9 mouse cellular contexts compared by ENCODE assay signal in the genomic region with DNA sequence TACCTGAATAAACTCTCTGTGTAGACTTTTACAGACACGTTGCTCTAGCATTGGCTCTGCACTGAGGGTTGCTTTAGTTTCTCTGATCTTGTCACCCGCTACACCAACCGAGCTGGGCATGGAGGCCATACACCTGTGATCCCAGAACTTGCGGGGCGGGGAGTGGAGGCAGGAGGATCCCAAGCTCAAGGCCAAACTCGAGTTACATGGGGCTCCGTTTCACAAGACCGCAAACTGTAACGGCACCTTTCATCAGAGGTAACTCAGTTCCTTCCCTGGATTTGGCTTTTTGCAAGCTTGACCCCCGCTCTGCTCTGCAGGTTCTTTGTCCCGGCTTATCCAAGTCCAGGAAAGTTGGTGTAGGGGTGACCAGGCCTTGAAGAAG. TPM values are rescaled to one million over a fixed set of nuclear protein-coding genes. Genes with fewer than 3 reads are reported as not detected.
DNase-seq lines count a peak whose midpoint lies in the region; ATAC-seq and TF ChIP-seq lines count a peak whose summit lies in the region.
"Had no signal": no experiment of that assay in that cellular context is flagged by ENCODE, and none has a peak within 500 bp of the region (broad histone marks: within the 10 kb centered on the region; RNA-seq: fewer than 3 reads in every experiment).

No protein-coding gene starts in this region.

- no peaks in the 10 kb centered on the region for H3K27me3 ChIP-seq in heart, embryonic 14.5 days (ENCODE audit: control insufficient read depth, insufficient read depth, low read length)
- H3K27me3 ChIP-seq in hindbrain, embryonic 12.5 days = 0 out of 2 replicates have a peak, but pooled peaks cover 3% of the 10 kb centered on the region
- H3K27me3 ChIP-seq in midbrain, embryonic 12.5 days = peaks cover 12% of the 10 kb centered on the region; the same call in 1 of the 2 replicates
- H3K27me3 ChIP-seq: Patski had no signal

- peaks cover 8 to 20% of the 10 kb centered on the region in 2 experiments; a peak in 3 of 4 replicates for H3K4me1 ChIP-seq in heart, embryonic 14.5 days (ENCODE audit: control insufficient read depth in 2 of 2, insufficient read depth in 2 of 2, low read length in 2 of 2)
- H3K4me1 ChIP-seq in bone marrow, adult 2 months (ENCODE audit: control insufficient read depth, insufficient read depth, low read length) = peaks cover 3% of the 10 kb centered on the region
- H3K4me1 ChIP-seq in hindbrain, embryonic 12.5 days = peaks cover 31% of the 10 kb centered on the region
- peaks cover 23% of the 10 kb centered on the region for H3K4me1 ChIP-seq in midbrain, embryonic 12.5 days

- H3K9ac ChIP-seq in heart, embryonic 14.5 days (ENCODE audit: low read length) = peak overlapping the region; percentile 68
- peak overlapping the region; percentile 86 for H3K9ac ChIP-seq in hindbrain, embryonic 12.5 days
- peak overlapping the region; percentile 72 for H3K9ac ChIP-seq in midbrain, embryonic 12.5 days (replicated peaks)

- no peaks in the 10 kb centered on the region for H3K36me3 ChIP-seq in heart, embryonic 14.5 days (ENCODE audit: control insufficient read depth, insufficient read depth, low read length)
- peaks cover 11% of the 10 kb centered on the region for H3K36me3 ChIP-seq in hindbrain, embryonic 12.5 days
- H3K36me3 ChIP-seq in midbrain, embryonic 12.5 days = peaks cover 15% of the 10 kb centered on the region

- TF ChIP-seq POLR2A in bone marrow, adult 2 months (IDR thresholded peaks at IDR 0.05; ENCODE audit: borderline replicate concordance, control insufficient read depth, low read depth, low read length) = no peak

- DNase-seq in heart, adult 9 months (ENCODE audit: low spot score in 2 of 2) = no peak
- DNase-seq in gastrocnemius, adult 8-10 months (ENCODE audit: low spot score in 2 of 2) = no peak
- no peak for DNase-seq in layer of hippocampus, postnatal 25 days (ENCODE audit: extremely low spot score in 1 of 2, low spot score in 1 of 2)
- DNase-seq in layer of hippocampus, adult 9-11 months = no peak

- H3K4me3 ChIP-seq in heart, embryonic 14.5 days (ENCODE audit: control insufficient read depth in 1 of 2, insufficient read depth in 1 of 2, low read depth in 1 of 2, low read length in 2 of 2) = peak overlapping the region; percentile 65 to 74
- peak overlapping the region; percentile 75 for H3K4me3 ChIP-seq in bone marrow, adult 2 months (replicated peaks; ENCODE audit: control insufficient read depth, low read depth, low read length)
- H3K4me3 ChIP-seq in hindbrain, embryonic 12.5 days = peak overlapping the region; percentile 83
- H3K4me3 ChIP-seq in midbrain, embryonic 12.5 days = peak overlapping the region; percentile 86

- WGBS in heart, embryonic 14.5 days = 36% methylated on average over 11 of the region's 11 CpGs
- WGBS in bone marrow, adult 2 months = 23% methylated on average over 11 of the region's 11 CpGs
- 37% methylated on average over 11 of the region's 11 CpGs for WGBS in hindbrain, embryonic 12.5 days
- WGBS in midbrain, embryonic 12.5 days = 38% methylated on average over 11 of the region's 11 CpGs

- peak overlapping the region; percentile 80 for H3K4me2 ChIP-seq in heart, embryonic 14.5 days (ENCODE audit: low read length)
- peak overlapping the region; percentile 93 for H3K4me2 ChIP-seq in hindbrain, embryonic 12.5 days (replicated peaks)
- H3K4me2 ChIP-seq in midbrain, embryonic 12.5 days (replicated peaks) = peak overlapping the region; percentile 88

- no peak for ATAC-seq in heart, embryonic 14.5 days (ENCODE audit: insufficient number of reproducible peaks, insufficient read depth, low FRiP score, low read depth)
- no peak for ATAC-seq in hindbrain, embryonic 12.5 days (ENCODE audit: low FRiP score)
- no peak for ATAC-seq in midbrain, embryonic 12.5 days (ENCODE audit: low FRiP score, low read depth)

- H3K27ac ChIP-seq in heart, embryonic 14.5 days (replicated peaks in 1 of 2; ENCODE audit: control insufficient read depth in 1 of 2, insufficient read depth in 1 of 2, low read depth in 2 of 2, low read length in 2 of 2) = no peak overlapping the region
- peak overlapping the region; percentile 71 for H3K27ac ChIP-seq in bone marrow, adult 2 months (ENCODE audit: control insufficient read depth, insufficient read depth, low read depth, low read length, poor library complexity)
- H3K27ac ChIP-seq in hindbrain, embryonic 12.5 days = peak overlapping the region; percentile 79; the same call in 1 of the 2 replicates
- peak overlapping the region; percentile 69 for H3K27ac ChIP-seq in midbrain, embryonic 12.5 days (replicated peaks)

- no peak for TF ChIP-seq CTCF in bone marrow, adult 2 months (IDR thresholded peaks at IDR 0.05; ENCODE audit: control insufficient read depth, insufficient read depth, low read length)

- H3K9me3 ChIP-seq in heart, embryonic 14.5 days (ENCODE audit: control insufficient read depth, low read length) = no peaks in the 10 kb centered on the region
- no peaks in the 10 kb centered on the region for H3K9me3 ChIP-seq in hindbrain, embryonic 12.5 days (replicated peaks)
- no peaks in the 10 kb centered on the region for H3K9me3 ChIP-seq in midbrain, embryonic 12.5 days

RNA-seq across cellular contexts. Expression of gene Sec22c, which starts 1.0 kb away (rescaled TPM):
- 4.4 and 4.9 TPM in 2 replicates for polyA plus RNA-seq in heart, embryonic 14.5 days (2014; fragmentation: Nextera tagmentation; extraction: Ambion mirVana)
- polyA plus RNA-seq in bone marrow, adult 2 months (2011; ENCODE audit: insufficient read depth, insufficient read length, low replicate concordance, missing spikeins) = 4.5 and 8.3 TPM in 2 replicates
- polyA plus RNA-seq in hindbrain, embryonic 12.5 days (2016; fragmentation: Nextera tagmentation; extraction: Ambion mirVana) = 25.9 and 28.7 TPM in 2 replicates
- 25.9 and 29.5 TPM in 2 replicates for polyA plus RNA-seq in midbrain, embryonic 12.5 days (2016; fragmentation: Nextera tagmentation; extraction: Ambion mirVana)
- 1 to 10 TPM; 4.5 to 5.0 (median 4.6) TPM for total RNA-seq in gastrocnemius, adult 8-10 months (2022)
- 10 to 100 TPM; 26.3 to 32.7 TPM for total RNA-seq in layer of hippocampus, postnatal 25 days (2021)

RNA-seq across cellular contexts. Expression of gene Ss18l2, which starts 5.9 kb away (rescaled TPM):
- polyA plus RNA-seq in heart, embryonic 14.5 days (2014; fragmentation: Nextera tagmentation; extraction: Ambion mirVana) = 227 and 237 TPM in 2 replicates
- 39.6 and 72.1 TPM in 2 replicates for polyA plus RNA-seq in bone marrow, adult 2 months (2011; ENCODE audit: insufficient read depth, insufficient read length, low replicate concordance, missing spikeins)
- polyA plus RNA-seq in hindbrain, embryonic 12.5 days (2016; fragmentation: Nextera tagmentation; extraction: Ambion mirVana) = 103 and 130 TPM in 2 replicates
- polyA plus RNA-seq in midbrain, embryonic 12.5 days (2016; fragmentation: Nextera tagmentation; extraction: Ambion mirVana) = 107 TPM in 2 replicates
- 100 to 1,000 TPM; 111 to 123 (median 121) TPM for total RNA-seq in gastrocnemius, adult 8-10 months (2022)
- total RNA-seq in layer of hippocampus, postnatal 25 days (2021) = 10 to 100 TPM; 80.2 to 90.3 TPM

RNA-seq across cellular contexts. Expression of gene Nktr, which starts 14.7 kb away (rescaled TPM):
- 48.7 and 50.4 TPM in 2 replicates for polyA plus RNA-seq in heart, embryonic 14.5 days (2014; fragmentation: Nextera tagmentation; extraction: Ambion mirVana)
- 41.4 and 50.9 TPM in 2 replicates for polyA plus RNA-seq in bone marrow, adult 2 months (2011; ENCODE audit: insufficient read depth, insufficient read length, low replicate concordance, missing spikeins)
- polyA plus RNA-seq in hindbrain, embryonic 12.5 days (2016; fragmentation: Nextera tagmentation; extraction: Ambion mirVana) = 77.5 and 85.3 TPM in 2 replicates
- 73.6 and 75.3 TPM in 2 replicates for polyA plus RNA-seq in midbrain, embryonic 12.5 days (2016; fragmentation: Nextera tagmentation; extraction: Ambion mirVana)
- 10 to 100 TPM; 27.7 to 38.7 (median 34.6) TPM for total RNA-seq in gastrocnemius, adult 8-10 months (2022)
- total RNA-seq in layer of hippocampus, postnatal 25 days (2021) = 100 to 1,000 TPM in 1 of 2 experiments, 10 to 100 TPM in 1; 71.9 to 123 TPM

RNA-seq across cellular contexts. Expression of gene Zfp651, which starts 54.9 kb away (rescaled TPM):
- polyA plus RNA-seq in heart, embryonic 14.5 days (2014; fragmentation: Nextera tagmentation; extraction: Ambion mirVana) = 14.0 and 16.5 TPM in 2 replicates
- polyA plus RNA-seq in bone marrow, adult 2 months (2011; ENCODE audit: insufficient read depth, insufficient read length, low replicate concordance, missing spikeins) = 2.0 and 3.0 TPM in 2 replicates
- 11.6 and 12.4 TPM in 2 replicates for polyA plus RNA-seq in hindbrain, embryonic 12.5 days (2016; fragmentation: Nextera tagmentation; extraction: Ambion mirVana)
- 10.9 and 13.3 TPM in 2 replicates for polyA plus RNA-seq in midbrain, embryonic 12.5 days (2016; fragmentation: Nextera tagmentation; extraction: Ambion mirVana)
- 100 to 1,000 TPM; 144 to 158 (median 155) TPM for total RNA-seq in gastrocnemius, adult 8-10 months (2022)
- total RNA-seq in layer of hippocampus, postnatal 25 days (2021) = 100 to 1,000 TPM; 101 to 109 TPM

Comparison
In these comparisons a context has a peak if more than half of its experiments do, and no peak if none do; other contexts are left out.
1. H3K27ac ChIP-seq: peak in bone marrow, adult 2 months (single experiment), hindbrain, embryonic 12.5 days (single experiment) and midbrain, embryonic 12.5 days (single experiment); none in heart, embryonic 14.5 days (0 of 2).
2. Peak in every context shown above with its lines, with median percentiles within 50 percentile points of each other: H3K4me2 ChIP-seq, H3K4me3 ChIP-seq and H3K9ac ChIP-seq.